Mouse (Mus musculus): ENCODE data around the gene Msi2.

The Msi2 gene

GRCm38 (mm10) chr11:88293631-88294393, 424.5 kb downstream of the Msi2 start, which contains the start of gene Ccdc182:
Ccdc182 (plus strand) TSS chr11:88294058.
- DNase-seq = no peak

GRCm38 (mm10) chr11:88291688-88292087, 426.6 kb downstream of the Msi2 start:
- DNase-seq = peak; percentile 29

GRCm38 (mm10) chr11:88291245-88291644, 427.1 kb downstream of the Msi2 start:
- DNase-seq = no peak
